Mouse (Mus musculus) limb, embryonic 11.5 days (tissue): ENCODE measurements around the gene Epb42. TPM values are rescaled to one million over a fixed set of nuclear protein-coding genes. Genes with fewer than 3 reads are reported as not detected.
A peak's percentile ranks its signal among the peaks of the same experiment; 100 is the strongest.

Experiments
- ATAC-seq: fragments of 200-750 bp; cut with Nextera tagmentation; 2 replicates; pipeline ENCODE4 v1.8.0; 2017; ENCODE audit warnings: low read depth; ENCODE audit not compliant: insufficient number of reproducible peaks, low FRiP score, low TSS enrichment
- DNase-seq: peaks from one replicate; pipeline ENCODE4 v3.0.0-alpha.2; 2015; ENCODE audit warnings: low spot score
- H3K27ac ChIP-seq: fragments of 300-500 bp; sonication (generic); replicated peaks from 2 replicates; pipeline ENCODE4 v1.5.1; 2014; ENCODE audit warnings: low read depth, mild to moderate bottlenecking, low read length
- H3K27me3 ChIP-seq: fragments of 300-500 bp; sonication (generic); 2 replicates; pipeline ENCODE4 v1.6.1; 2014; ENCODE audit warnings: mild to moderate bottlenecking, low read length, mixed read lengths; ENCODE audit not compliant: control insufficient read depth, insufficient read depth
- H3K36me3 ChIP-seq: fragments of 300-500 bp; sonication (generic); 2 replicates; pipeline ENCODE4 v1.6.1; 2014; ENCODE audit warnings: mild to moderate bottlenecking, low read length, moderate library complexity, mixed read lengths; ENCODE audit not compliant: control insufficient read depth, insufficient read depth
- H3K4me1 ChIP-seq: fragments of 300-500 bp; sonication (generic); 2 replicates; pipeline ENCODE4 v1.6.1; 2014; ENCODE audit warnings: low read length, mixed read lengths; ENCODE audit not compliant: control insufficient read depth, insufficient read depth
- H3K4me2 ChIP-seq: fragments of 300-500 bp; sonication (generic); 2 replicates; pipeline ENCODE4 v1.6.1; 2014; ENCODE audit warnings: low read depth, mild to moderate bottlenecking, moderate library complexity; ENCODE audit not compliant: severe bottlenecking
- H3K4me3 ChIP-seq: fragments of 300-500 bp; sonication (generic); 2 replicates; pipeline ENCODE4 v1.5.1; 2014; ENCODE audit warnings: low read depth, low read length
- H3K9ac ChIP-seq: fragments of 300-500 bp; sonication (generic); 2 replicates; pipeline ENCODE4 v1.6.1; 2014; ENCODE audit warnings: mild to moderate bottlenecking, low read length
- H3K9me3 ChIP-seq: fragments of 300-500 bp; sonication (generic); 2 replicates; pipeline ENCODE4 v1.6.1; 2016; ENCODE audit warnings: low read length; ENCODE audit not compliant: control insufficient read depth
- WGBS: fragments of 180-500 bp; shearing (Covaris S2); extraction: QIAGEN DNeasy Blood & Tissue Kit; methylation state at CpG from one replicate; pipeline ENCODE4 v1.1.7; 2014; 5-methylcytosine and 5-hydroxymethylcytosine counted together
- polyA plus RNA-seq: library from polyadenylated mRNA; unstranded; fragments of >200 nt; fragmentation: Nextera tagmentation; extraction: Ambion mirVana; gene quantifications from 2 replicates; pipeline ENCODE4 v1.2.1, GENCODE M21; 2014

Gene Epb42
- polyA plus RNA-seq, 1 experiment from 2014 or later, result 4.8 TPM

DNA sequence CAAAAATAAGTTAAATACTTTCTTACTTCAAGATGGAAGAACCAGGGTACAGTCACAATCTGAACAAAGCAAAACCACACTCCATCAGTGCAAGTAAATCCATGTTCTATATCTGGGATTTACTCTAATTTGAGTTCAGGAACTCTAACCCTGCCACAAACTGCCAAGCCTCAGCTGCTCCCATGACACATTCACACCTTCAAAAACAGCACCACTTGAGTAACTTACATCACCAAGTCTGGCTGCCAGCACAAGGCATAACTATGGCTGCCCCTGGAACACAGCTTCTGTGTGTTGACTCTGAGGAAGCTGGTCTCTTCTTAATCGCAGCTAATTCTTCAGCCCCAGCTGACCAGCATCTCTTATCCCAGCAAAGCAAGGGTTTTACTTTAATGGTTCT, 19.7 kb downstream of the Epb42 start:
- ATAC-seq, result no peak
- Histone ChIP-seq H3K4me2 (no peak overlapping the region), H3K27me3 (no peaks in the 10 kb centered on the region), H3K9ac (no peak overlapping the region), H3K4me3 (no peak overlapping the region), H3K4me1 (no peaks in the 10 kb centered on the region), H3K27ac (no peak overlapping the region), H3K36me3 (peaks cover 3% of the 10 kb centered on the region; the same call in 1 of the 2 replicates), H3K9me3 (no peaks in the 10 kb centered on the region)
- 94% methylated on average over 1 of the region's 1 CpGs for WGBS
- DNase-seq, result no peak

DNA sequence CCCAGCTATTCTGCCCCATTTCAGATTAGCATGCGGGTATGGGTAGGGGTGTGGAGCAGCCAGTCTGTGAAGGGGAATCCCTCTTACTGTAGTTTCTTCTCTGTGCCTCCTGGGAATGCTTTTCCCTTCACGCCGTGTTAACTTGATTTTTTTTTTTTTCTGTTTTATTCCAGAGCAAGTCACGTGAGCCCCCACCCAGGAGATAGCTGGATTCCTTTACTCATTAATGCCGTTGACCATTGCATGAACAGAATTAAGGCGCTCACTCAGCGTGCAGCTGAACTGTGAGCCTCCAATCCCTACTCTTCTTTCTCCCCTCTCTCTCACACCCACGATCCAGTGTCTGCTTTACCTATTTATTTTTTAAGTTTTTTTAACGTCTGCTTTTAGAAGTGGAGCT, 20.6 kb downstream of the Epb42 start:
- peaks cover 3% of the 10 kb centered on the region; the same call in 1 of the 2 replicates for H3K36me3 ChIP-seq
- no peak overlapping the region for H3K27ac ChIP-seq
- no peaks in the 10 kb centered on the region for H3K4me1 ChIP-seq
- no peak overlapping the region for H3K9ac ChIP-seq
- no peak overlapping the region for H3K4me2 ChIP-seq
- H3K4me3 ChIP-seq, result no peak overlapping the region
- ATAC-seq, result no peak
- no peaks in the 10 kb centered on the region for H3K9me3 ChIP-seq
- no peak for DNase-seq
- H3K27me3 ChIP-seq, result no peaks in the 10 kb centered on the region
- WGBS, result 89% methylated on average over 9 of the region's 9 CpGs

GRCm38 (mm10) chr2:121015507-121015906, 21.4 kb downstream of the Epb42 start:
- Histone ChIP-seq H3K9ac (no peak overlapping the region), H3K4me2 (no peak overlapping the region), H3K36me3 (peaks cover 3% of the 10 kb centered on the region; the same call in 1 of the 2 replicates), H3K4me1 (no peaks in the 10 kb centered on the region), H3K4me3 (no peak overlapping the region), H3K27me3 (no peaks in the 10 kb centered on the region), H3K27ac (no peak overlapping the region), H3K9me3 (no peaks in the 10 kb centered on the region)
- ATAC-seq, result no peak
- no peak for DNase-seq
- 91% methylated on average over 2 of the region's 2 CpGs for WGBS

DNA sequence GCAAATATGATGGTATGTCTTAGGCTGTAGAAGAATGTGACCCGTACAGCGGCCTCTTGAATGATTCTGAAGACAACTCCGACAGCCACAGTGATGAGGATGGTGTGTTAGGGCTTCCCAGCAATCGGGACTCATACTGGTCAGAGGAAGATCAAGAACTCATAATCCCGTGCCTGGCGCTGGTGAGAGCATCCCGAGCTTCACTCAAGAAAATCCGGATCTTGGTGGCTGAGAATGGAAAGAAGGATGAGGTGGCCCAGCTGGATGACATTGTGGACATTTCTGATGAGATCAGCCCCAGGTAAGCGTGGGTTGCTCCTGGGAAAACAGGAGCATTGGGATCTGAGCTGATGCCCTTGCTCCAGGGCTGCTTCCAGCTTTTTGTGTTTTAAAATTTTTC, 24.2 kb downstream of the Epb42 start:
- 89% methylated on average over 9 of the region's 9 CpGs for WGBS
- Histone ChIP-seq H3K4me1 (peaks cover 6% of the 10 kb centered on the region; the same call in 1 of the 2 replicates), H3K4me2 (no peak overlapping the region), H3K36me3 (peaks cover 3% of the 10 kb centered on the region; the same call in 1 of the 2 replicates), H3K9me3 (no peaks in the 10 kb centered on the region), H3K4me3 (no peak overlapping the region), H3K9ac (no peak overlapping the region), H3K27me3 (no peaks in the 10 kb centered on the region), H3K27ac (no peak overlapping the region)
- no peak for DNase-seq
- ATAC-seq, result no peak

DNA sequence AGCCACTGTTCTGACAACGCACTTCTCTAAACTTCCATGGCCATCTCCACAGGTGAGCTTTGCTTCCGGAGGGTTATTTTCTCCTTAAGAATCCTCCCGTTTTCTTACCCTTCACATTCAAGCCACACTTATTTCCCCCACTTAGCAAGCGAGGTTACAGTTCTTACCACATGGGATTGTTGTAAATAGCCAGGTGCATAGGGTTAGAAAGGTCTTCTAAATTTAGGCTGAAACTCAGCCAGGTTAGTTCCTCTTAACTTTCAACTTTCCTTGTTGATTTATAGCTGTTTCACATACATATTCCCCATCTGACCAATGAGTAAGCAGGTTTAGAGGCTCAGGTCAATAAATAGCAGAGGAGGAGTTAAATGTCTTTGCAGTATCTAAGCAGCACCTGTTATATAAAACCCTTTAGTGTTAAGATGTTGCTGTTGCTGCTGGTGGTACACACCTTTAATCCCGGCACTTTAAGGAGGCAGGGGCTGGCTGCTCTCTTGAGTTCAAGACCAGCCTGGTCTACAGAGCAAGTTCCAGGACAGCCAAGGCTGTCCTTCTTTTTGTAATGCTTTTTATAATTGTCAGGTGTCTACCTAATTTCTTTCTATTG, 27.7 kb downstream of the Epb42 start:
- Histone ChIP-seq H3K27ac (no peak overlapping the region), H3K9ac (peak overlapping the region; percentile 52; the same call in 1 of the 2 replicates), H3K4me3 (peak overlapping the region; percentile 64), H3K4me1 (peaks cover 6% of the 10 kb centered on the region; the same call in 1 of the 2 replicates), H3K27me3 (no peaks in the 10 kb centered on the region), H3K36me3 (no peaks in the 10 kb centered on the region), H3K9me3 (no peaks in the 10 kb centered on the region), H3K4me2 (peak overlapping the region; percentile 86)
- no peak for ATAC-seq
- DNase-seq, result no peak
- 29% methylated on average over 5 of the region's 5 CpGs for WGBS

DNA sequence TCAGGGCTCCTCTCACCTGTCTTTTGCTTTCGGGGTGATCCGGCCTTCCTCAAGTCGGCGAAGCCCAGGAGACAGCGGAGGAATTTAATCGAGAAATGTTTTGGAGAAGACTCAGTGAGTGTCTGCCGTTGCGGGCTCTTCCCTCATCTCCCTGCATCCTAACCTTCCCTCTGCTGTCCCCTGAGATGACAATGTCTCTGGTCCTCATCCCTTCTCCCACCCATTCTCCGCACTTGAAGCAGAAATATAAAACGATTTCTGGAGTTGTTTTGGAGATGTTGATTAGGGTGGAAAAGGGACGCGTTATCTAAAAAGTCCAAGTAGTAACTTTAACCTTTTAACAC, 28.2 kb downstream of the Epb42 start:
- H3K9me3 ChIP-seq, result no peaks in the 10 kb centered on the region
- peaks cover 6% of the 10 kb centered on the region; the same call in 1 of the 2 replicates for H3K4me1 ChIP-seq
- H3K36me3 ChIP-seq, result no peaks in the 10 kb centered on the region
- H3K27ac ChIP-seq, result no peak overlapping the region
- DNase-seq (no peak), ATAC-seq (peak; percentile 14; the same call in 1 of the 2 replicates)
- H3K4me2 ChIP-seq, result peak overlapping the region; percentile 86
- peak overlapping the region; percentile 64 for H3K4me3 ChIP-seq
- WGBS, result 2% methylated on average over 12 of the region's 12 CpGs
- no peaks in the 10 kb centered on the region for H3K27me3 ChIP-seq
- peak overlapping the region; percentile 52 for H3K9ac ChIP-seq

GRCm38 (mm10) chr2:121007925-121008663, 28.8 kb downstream of the Epb42 start, which contains the start of gene Ccndbp1:
Gene Ccndbp1 (plus strand): TSS chr2:121008403.
- Histone ChIP-seq H3K27ac (no peak within 1 kb of the TSS), H3K9me3 (no peaks in the 10 kb centered on the region), H3K4me1 (peaks cover 6% of the 10 kb centered on the region; the same call in 1 of the 2 replicates), H3K4me3 (peak within 1 kb of the TSS; percentile 64), H3K9ac (peak within 1 kb of the TSS; percentile 52), H3K27me3 (no peaks in the 10 kb centered on the region), H3K4me2 (peak within 1 kb of the TSS; percentile 86), H3K36me3 (no peaks in the 10 kb centered on the region)
- peak; percentile 95 for ATAC-seq
- DNase-seq, result peak; percentile 90
- 2% methylated on average over 34 of the region's 34 CpGs for WGBS

- Histone ChIP-seq H3K27me3 (no peaks in the 10 kb centered on the region), H3K9ac (no peak overlapping the region), H3K4me1 (peaks cover 6% of the 10 kb centered on the region; the same call in 1 of the 2 replicates), H3K4me2 (no peak overlapping the region), H3K9me3 (no peaks in the 10 kb centered on the region), H3K27ac (no peak overlapping the region), H3K36me3 (no peaks in the 10 kb centered on the region), H3K4me3 (no peak overlapping the region)
- DNase-seq (no peak), ATAC-seq (no peak)
- 95% methylated on average over 1 of the region's 1 CpGs for WGBS
These were observed 29.9 kb downstream of the Epb42 start for GRCm38 (mm10) chr2:121006986-121007385.
